13 mouse cellular contexts compared by ENCODE assay signal in genomic region chr6:34626586-34627245, GRCm38 (mm10). TPM values are rescaled to one million over a fixed set of nuclear protein-coding genes. Genes with fewer than 3 reads are reported as not detected.
DNase-seq lines count a peak whose midpoint lies in the region; ATAC-seq and TF ChIP-seq lines count a peak whose summit lies in the region.
"Had no signal": no experiment of that assay in that cellular context is flagged by ENCODE, and none has a peak within 500 bp of the region (broad histone marks: within the 10 kb centered on the region; RNA-seq: fewer than 3 reads in every experiment).

No protein-coding gene starts in this region.

- 31% methylated on average over 8 of the region's 8 CpGs for WGBS in intestine, embryonic 14.5 days
- WGBS in intestine, postnatal 0 days, result 54% methylated on average over 8 of the region's 8 CpGs
- WGBS in lung, postnatal 0 days, result 33% methylated on average over 8 of the region's 8 CpGs
- 52% methylated on average over 8 of the region's 8 CpGs for WGBS in kidney, embryonic 16.5 days
- WGBS in forebrain, embryonic 11.5 days, result 92% methylated on average over 8 of the region's 8 CpGs

- TF ChIP-seq CTCF in intestine, postnatal 0 days (IDR thresholded peaks at IDR 0.05; ENCODE audit: low read depth), result no peak
- no peak for TF ChIP-seq CTCF in lung, postnatal 0 days (IDR thresholded peaks at IDR 0.05)

- no peak for ATAC-seq in intestine, embryonic 14.5 days (replicated peaks; ENCODE audit: low FRiP score, low TSS enrichment, low read depth)
- no peak for ATAC-seq in intestine, postnatal 0 days
- no peak for ATAC-seq in lung, postnatal 0 days
- no peak for ATAC-seq in kidney, embryonic 16.5 days (ENCODE audit: low FRiP score, low TSS enrichment)
- ATAC-seq in forebrain, embryonic 11.5 days (replicated peaks; ENCODE audit: low FRiP score), result no peak
- ATAC-seq in cerebellum, adult (ENCODE audit: insufficient number of reproducible peaks, low FRiP score, low TSS enrichment), result no peak

- peak; percentile 50 for DNase-seq in intestine, embryonic 14.5 days (ENCODE audit: low spot score)
- peak; percentile 59 for DNase-seq in lung, postnatal 0 days (ENCODE audit: low spot score)
- no peak for DNase-seq in lung, postnatal 4 days
- no peak for DNase-seq in forebrain, embryonic 11.5 days (ENCODE audit: low spot score)
- DNase-seq: cerebellum, adult 11-12 months; right cerebral cortex, postnatal 14 days had no signal

- no peak overlapping the region for H3K9ac ChIP-seq in intestine, embryonic 14.5 days (ENCODE audit: low read length)
- no peak overlapping the region for H3K9ac ChIP-seq in intestine, postnatal 0 days (ENCODE audit: low read depth, low read length)
- no peak overlapping the region for H3K9ac ChIP-seq in lung, postnatal 0 days (replicated peaks; ENCODE audit: low read depth)
- H3K9ac ChIP-seq in kidney, embryonic 16.5 days (replicated peaks; ENCODE audit: low read length), result no peak overlapping the region
- no peak overlapping the region for H3K9ac ChIP-seq in forebrain, embryonic 11.5 days (ENCODE audit: low read length)
- H3K9ac ChIP-seq: embryonic facial prominence, embryonic 12.5 days; forebrain, embryonic 12.5 days; midbrain, embryonic 12.5 days had no signal

- no peaks in the 10 kb centered on the region for H3K9me3 ChIP-seq in intestine, embryonic 14.5 days (ENCODE audit: control insufficient read depth, low read length)
- H3K9me3 ChIP-seq in intestine, postnatal 0 days (ENCODE audit: control insufficient read depth), result no peaks in the 10 kb centered on the region
- H3K9me3 ChIP-seq in lung, postnatal 0 days (ENCODE audit: low read length), result no peaks in the 10 kb centered on the region
- no peaks in the 10 kb centered on the region for H3K9me3 ChIP-seq in kidney, embryonic 16.5 days (ENCODE audit: low read length)
- H3K9me3 ChIP-seq in forebrain, embryonic 11.5 days (ENCODE audit: control insufficient read depth, low read length), result no peaks in the 10 kb centered on the region
- H3K9me3 ChIP-seq: embryonic facial prominence, embryonic 12.5 days; forebrain, embryonic 12.5 days; midbrain, embryonic 12.5 days had no signal

- no peaks in the 10 kb centered on the region for H3K36me3 ChIP-seq in intestine, embryonic 14.5 days (ENCODE audit: control insufficient read depth, insufficient read depth, low read length)
- H3K36me3 ChIP-seq in intestine, postnatal 0 days (ENCODE audit: control insufficient read depth, insufficient read depth), result no peaks in the 10 kb centered on the region
- H3K36me3 ChIP-seq in lung, postnatal 0 days (ENCODE audit: insufficient read depth, low read length), result no peaks in the 10 kb centered on the region
- no peaks in the 10 kb centered on the region for H3K36me3 ChIP-seq in kidney, embryonic 16.5 days (ENCODE audit: insufficient read depth, low read length)
- no peaks in the 10 kb centered on the region for H3K36me3 ChIP-seq in forebrain, embryonic 11.5 days (ENCODE audit: control insufficient read depth, insufficient read depth, low read length)
- H3K36me3 ChIP-seq: embryonic facial prominence, embryonic 12.5 days; forebrain, embryonic 12.5 days; midbrain, embryonic 12.5 days had no signal

- H3K4me2 ChIP-seq in intestine, embryonic 14.5 days (ENCODE audit: low read length), result no peak overlapping the region; the same call in 1 of the 2 replicates
- H3K4me2 ChIP-seq in intestine, postnatal 0 days (replicated peaks; ENCODE audit: low read depth), result no peak overlapping the region
- H3K4me2 ChIP-seq in lung, postnatal 0 days (replicated peaks; ENCODE audit: low read depth, low read length), result 0 out of 2 replicates have a peak overlapping the region, but pooled peaks have one; percentile 14
- H3K4me2 ChIP-seq in kidney, embryonic 16.5 days (replicated peaks; ENCODE audit: low read depth, low read length), result no peak overlapping the region
- H3K4me2 ChIP-seq in forebrain, embryonic 11.5 days (ENCODE audit: low read depth, low read length, severe bottlenecking), result no peak overlapping the region
- H3K4me2 ChIP-seq: embryonic facial prominence, embryonic 12.5 days; forebrain, embryonic 12.5 days; midbrain, embryonic 12.5 days had no signal

- no peak for TF ChIP-seq EP300 in lung, postnatal 0 days (IDR thresholded peaks at IDR 0.05)

- H3K4me1 ChIP-seq in intestine, embryonic 14.5 days (replicated peaks; ENCODE audit: control insufficient read depth, insufficient read depth, low read length), result peaks cover 11% of the 10 kb centered on the region; the same call in 1 of the 2 replicates
- H3K4me1 ChIP-seq in intestine, postnatal 0 days (replicated peaks; ENCODE audit: control insufficient read depth, insufficient read depth, low read length), result no peaks in the 10 kb centered on the region
- peaks cover 3% of the 10 kb centered on the region; the same call in 1 of the 2 replicates for H3K4me1 ChIP-seq in lung, postnatal 0 days (ENCODE audit: insufficient read depth, low read depth, low read length)
- peaks cover 18% of the 10 kb centered on the region for H3K4me1 ChIP-seq in kidney, embryonic 16.5 days (ENCODE audit: insufficient read depth, low read length)
- no peaks in the 10 kb centered on the region for H3K4me1 ChIP-seq in forebrain, embryonic 11.5 days (replicated peaks; ENCODE audit: control insufficient read depth, insufficient read depth, low read length)
- H3K4me1 ChIP-seq: forebrain, embryonic 12.5 days; midbrain, embryonic 12.5 days had no signal

- peak overlapping the region; percentile 52 for H3K27ac ChIP-seq in intestine, embryonic 14.5 days (ENCODE audit: low read depth)
- no peak overlapping the region for H3K27ac ChIP-seq in intestine, postnatal 0 days (ENCODE audit: low read depth, low read length)
- H3K27ac ChIP-seq in lung, postnatal 0 days (ENCODE audit: low read length), result peak overlapping the region; percentile 60; the same call in 1 of the 2 replicates
- peak overlapping the region; percentile 90 for H3K27ac ChIP-seq in kidney, embryonic 16.5 days (ENCODE audit: low read length)
- H3K27ac ChIP-seq in forebrain, embryonic 11.5 days (ENCODE audit: low read depth, low read length), result no peak overlapping the region
- H3K27ac ChIP-seq: embryonic facial prominence, embryonic 12.5 days; forebrain, embryonic 12.5 days; midbrain, embryonic 12.5 days had no signal

- no peaks in the 10 kb centered on the region for H3K27me3 ChIP-seq in intestine, embryonic 14.5 days (replicated peaks; ENCODE audit: control insufficient read depth, insufficient read depth, low read length)
- H3K27me3 ChIP-seq in intestine, postnatal 0 days (replicated peaks; ENCODE audit: control insufficient read depth, insufficient read depth, low read length), result no peaks in the 10 kb centered on the region
- no peaks in the 10 kb centered on the region for H3K27me3 ChIP-seq in lung, postnatal 0 days (replicated peaks; ENCODE audit: insufficient read depth, low read length)
- no peaks in the 10 kb centered on the region for H3K27me3 ChIP-seq in kidney, embryonic 16.5 days (ENCODE audit: insufficient read depth, low read length)
- no peaks in the 10 kb centered on the region for H3K27me3 ChIP-seq in forebrain, embryonic 11.5 days (ENCODE audit: control insufficient read depth, insufficient read depth, low read length)
- H3K27me3 ChIP-seq: CH12.LX; embryonic facial prominence, embryonic 12.5 days; forebrain, embryonic 12.5 days; midbrain, embryonic 12.5 days had no signal

- H3K4me3 ChIP-seq in intestine, embryonic 14.5 days (ENCODE audit: low read depth, low read length), result no peak overlapping the region
- no peak overlapping the region for H3K4me3 ChIP-seq in intestine, postnatal 0 days (ENCODE audit: low read depth, low read length)
- no peak overlapping the region for H3K4me3 ChIP-seq in lung, postnatal 0 days (ENCODE audit: low read depth, low read length)
- H3K4me3 ChIP-seq in kidney, embryonic 16.5 days (ENCODE audit: low read length), result no peak overlapping the region
- no peak overlapping the region for H3K4me3 ChIP-seq in forebrain, embryonic 11.5 days (ENCODE audit: low read depth, low read length)
- H3K4me3 ChIP-seq: embryonic facial prominence, embryonic 12.5 days; forebrain, embryonic 12.5 days; midbrain, embryonic 12.5 days had no signal

RNA-seq across cellular contexts. Expression of gene Cald1, which starts 28.4 kb away (rescaled TPM):
- 309 and 368 TPM in 2 replicates for polyA plus RNA-seq in intestine, embryonic 14.5 days (2014; fragmentation: Nextera tagmentation; extraction: Ambion mirVana)
- polyA plus RNA-seq in intestine, postnatal 0 days (2015; fragmentation: Nextera tagmentation; extraction: Ambion mirVana), result 239 and 283 TPM in 2 replicates
- 249 and 273 TPM in 2 replicates for polyA plus RNA-seq in lung, postnatal 0 days (2015; fragmentation: Nextera tagmentation; extraction: Ambion mirVana)
- 238 and 243 TPM in 2 replicates for polyA plus RNA-seq in kidney, embryonic 16.5 days (2015; fragmentation: Nextera tagmentation; extraction: Ambion mirVana)
- polyA plus RNA-seq in forebrain, embryonic 11.5 days (2014; fragmentation: Nextera tagmentation; extraction: Ambion mirVana), result 132 and 139 TPM in 2 replicates

Comparison
In these comparisons a context has a peak if more than half of its experiments do, and no peak if none do; other contexts are left out.
1. DNase-seq: peak in intestine, embryonic 14.5 days (single experiment) and lung, postnatal 0 days (single experiment); none in lung, postnatal 4 days (0 of 2) and forebrain, embryonic 11.5 days (single experiment).
2. H3K27ac ChIP-seq: peak in intestine, embryonic 14.5 days (single experiment), lung, postnatal 0 days (single experiment) and kidney, embryonic 16.5 days (single experiment); none in intestine, postnatal 0 days (single experiment) and forebrain, embryonic 11.5 days (single experiment).